Mouse (Mus musculus) granulocyte monocyte progenitor cell, adult 5-6 weeks (primary cell): ENCODE measurements at regions not wholly inside any gene's neighbourhood (a gene's known extent, or its start where the extent isn't known, plus 50 kb on each side); places are given as distances from the start of the nearest gene placed in this dataset.
"Not testable (repeated sequence)": the region's sequence is repeated elsewhere in the genome, so short reads cannot be mapped to it uniquely, and the experiment has no call there.

Experiments used
- ATAC-seq: replicated peaks from 2 replicates; pipeline ENCODE4 v1.8.0; 2016; ENCODE audit warnings: mild to moderate bottlenecking, moderate TSS enrichment, inconsistent platforms; ENCODE audit not compliant: poor library complexity, severe bottlenecking

DNA sequence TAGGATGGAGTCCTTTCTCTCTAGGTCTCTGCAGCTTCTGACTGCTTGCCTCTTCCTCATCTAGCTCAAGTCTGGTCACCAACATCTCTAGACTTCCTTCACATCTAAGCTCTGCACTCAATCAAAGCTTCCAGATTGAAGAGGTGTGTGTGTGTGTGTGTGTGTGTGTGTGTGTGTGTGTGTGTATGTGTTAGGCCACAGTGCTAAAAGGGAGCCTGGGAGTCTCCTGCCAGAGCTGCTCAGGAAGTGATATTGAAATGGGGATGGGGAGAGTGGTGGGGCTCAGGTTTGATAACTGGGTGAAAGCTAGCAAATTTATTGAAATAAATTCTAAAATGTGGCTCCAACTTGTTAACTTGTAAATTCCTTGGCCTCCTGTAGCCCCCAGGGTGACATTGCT, 73.3 kb downstream of the Gm31371 start:
- ATAC-seq, result not testable (repeated sequence)

DNA sequence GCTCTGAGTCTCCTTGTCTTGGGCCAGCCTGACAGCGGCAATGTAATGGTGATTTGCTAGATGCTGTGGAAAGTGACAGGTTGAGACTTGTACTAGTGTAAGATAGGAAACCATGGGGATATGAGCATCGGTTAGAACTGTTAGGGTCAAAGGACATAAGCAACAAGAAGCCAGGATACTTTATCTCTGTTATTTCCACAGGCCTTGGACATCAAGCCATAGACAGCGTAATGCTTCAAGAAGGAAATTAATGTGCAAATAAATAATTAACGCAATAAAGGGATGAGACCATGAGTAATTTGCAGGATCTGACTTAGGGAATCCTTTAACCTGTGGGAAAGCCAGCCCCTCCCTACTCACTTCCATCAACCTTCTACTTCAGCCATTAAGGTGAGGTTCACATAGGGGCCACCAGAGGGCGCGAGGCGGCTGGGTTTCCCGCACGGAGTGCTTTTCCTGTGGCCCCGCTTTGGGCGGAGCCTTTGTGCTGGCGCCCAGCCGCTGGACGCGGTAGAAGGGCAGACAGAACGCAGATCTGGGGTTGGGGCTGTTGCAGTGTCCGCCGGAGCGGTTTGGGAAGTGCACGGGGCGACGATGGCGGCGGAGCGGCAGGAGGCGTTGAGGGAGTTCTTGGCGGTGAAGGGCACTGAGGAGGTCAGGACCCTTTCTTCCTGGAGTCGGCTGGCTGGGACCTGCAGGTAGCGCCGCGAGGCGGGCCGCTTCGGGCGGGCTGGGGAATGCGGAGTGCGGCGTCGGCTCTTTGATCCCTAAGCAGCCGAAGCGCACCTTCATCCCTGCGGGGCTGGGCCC, 76.5 kb downstream of the Gm31371 start:
- peak; percentile 100 for ATAC-seq

GRCm38 (mm10) chr8:19980346-19980726, 77.1 kb downstream of the Gm31371 start:
- peak; percentile 46; the same call in 1 of the 2 replicates for ATAC-seq

DNA sequence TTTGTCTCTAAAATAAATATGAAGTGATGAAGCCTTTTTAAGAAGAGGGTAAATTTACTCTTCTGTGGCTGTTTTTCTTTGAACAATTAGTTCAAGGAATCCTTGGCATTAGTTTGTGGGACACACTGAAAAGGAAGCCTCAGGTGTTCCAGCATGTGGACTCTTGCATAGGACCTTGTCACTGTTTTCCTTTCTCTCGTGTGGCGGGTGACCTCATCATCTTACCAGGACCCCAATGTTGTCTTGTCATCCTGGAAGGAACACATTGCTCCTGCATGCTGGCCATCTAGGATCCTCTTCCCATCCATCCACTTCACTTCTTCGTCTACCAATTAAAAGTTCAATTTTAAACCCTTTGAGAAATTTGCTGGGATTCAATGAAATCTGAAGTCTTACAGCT, 104.9 kb downstream of the Gm31371 start:
- ATAC-seq, result not testable (repeated sequence)

- not testable (repeated sequence) for ATAC-seq
Observed at GRCm38 (mm10) chr8:20010947-20011346, 107.8 kb downstream of the Gm31371 start.

GRCm38 (mm10) chr8:20013278-20013677, 110.1 kb downstream of the Gm31371 start:
- ATAC-seq, result peak; percentile 67; the same call in 1 of the 2 replicates

GRCm38 (mm10) chr8:20014451-20015130, 111.4 kb downstream of the Gm31371 start:
- not testable (repeated sequence) for ATAC-seq

GRCm38 (mm10) chr8:20015411-20016081, 112.4 kb downstream of the Gm31371 start:
- not testable (repeated sequence) for ATAC-seq

DNA sequence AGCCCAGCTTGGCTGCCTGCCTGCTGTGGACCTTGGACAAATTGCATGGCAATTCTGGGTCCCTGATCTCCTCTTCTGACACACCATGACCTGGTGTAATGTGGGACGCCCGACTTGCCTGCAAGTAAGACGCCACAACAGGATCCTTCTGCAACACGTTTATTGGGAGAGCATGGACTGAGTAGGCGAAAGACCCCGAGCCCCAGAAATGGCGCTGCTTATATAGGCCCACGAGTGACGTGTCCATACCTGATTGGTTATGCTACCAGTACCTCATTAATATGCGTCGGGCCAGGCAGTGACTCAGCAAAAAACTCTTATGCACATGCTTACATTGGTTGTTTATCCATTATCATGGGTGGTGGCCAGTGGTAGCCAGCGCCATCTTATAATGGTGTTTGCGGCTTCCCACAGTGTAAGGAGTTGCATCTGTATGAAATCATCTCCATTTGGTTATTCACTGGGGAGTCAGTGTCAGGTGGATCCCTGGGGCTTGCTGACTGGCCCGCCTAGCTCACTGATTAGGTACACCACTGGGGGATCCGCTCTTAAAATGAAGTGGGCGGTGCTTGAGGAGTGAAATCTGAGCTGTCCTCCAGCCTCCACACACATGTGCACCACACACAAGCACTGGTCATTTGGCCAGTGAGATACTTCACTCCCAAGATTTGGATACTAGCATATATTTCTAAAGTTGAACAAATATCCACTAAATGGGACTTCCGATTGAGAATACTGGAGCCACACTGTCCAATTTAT, 113.1 kb downstream of the Gm31371 start:
- not testable (repeated sequence) for ATAC-seq

- not testable (repeated sequence) for ATAC-seq
Observed at GRCm38 (mm10) chr8:20025521-20025920, 122.3 kb downstream of the Gm31371 start.

GRCm38 (mm10) chr8:20027956-20028355, 124.8 kb downstream of the Gm31371 start:
- not testable (repeated sequence) for ATAC-seq

GRCm38 (mm10) chr8:20030131-20030530, 126.9 kb downstream of the Gm31371 start:
- ATAC-seq, result not testable (repeated sequence)

DNA sequence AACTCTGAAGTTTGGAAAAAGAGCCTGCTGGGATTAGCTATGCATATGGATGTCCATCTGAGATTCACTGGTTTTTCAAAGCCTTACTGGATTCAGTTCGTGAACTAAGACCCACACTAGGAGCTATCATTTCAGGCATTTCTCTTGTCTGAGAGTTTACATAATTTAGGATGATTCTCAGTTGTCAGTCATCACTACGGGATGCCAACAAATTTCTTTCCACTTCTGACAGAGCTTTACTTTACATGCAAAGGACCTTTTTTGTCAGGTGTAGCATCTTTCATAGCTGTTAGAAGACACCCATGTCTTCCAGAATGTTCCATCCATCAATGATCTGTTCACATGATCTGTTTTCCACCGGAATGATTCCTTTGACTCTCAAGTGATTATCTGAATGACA, 154.4 kb downstream of the Gm31371 start:
- not testable (repeated sequence) for ATAC-seq

DNA sequence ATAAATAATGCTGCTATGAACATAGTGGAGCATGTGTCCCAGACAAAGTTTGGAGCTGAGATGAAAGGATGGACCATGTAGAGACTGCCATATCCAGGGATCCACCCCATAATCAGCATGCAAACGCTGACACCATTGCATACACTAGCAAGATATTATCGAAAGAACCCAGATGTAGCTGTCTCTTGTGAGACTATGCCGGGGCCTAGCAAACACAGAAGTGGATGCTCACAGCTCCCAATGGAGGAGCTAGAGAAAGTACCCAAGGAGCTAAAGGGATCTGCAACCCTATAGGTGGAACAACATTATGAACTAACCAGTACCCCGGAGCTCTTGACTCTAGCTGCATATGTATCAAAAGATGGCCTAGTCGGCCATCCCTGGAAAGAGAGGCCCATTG, 194.9 kb downstream of the Gm31371 start:
- not testable (repeated sequence) for ATAC-seq

DNA sequence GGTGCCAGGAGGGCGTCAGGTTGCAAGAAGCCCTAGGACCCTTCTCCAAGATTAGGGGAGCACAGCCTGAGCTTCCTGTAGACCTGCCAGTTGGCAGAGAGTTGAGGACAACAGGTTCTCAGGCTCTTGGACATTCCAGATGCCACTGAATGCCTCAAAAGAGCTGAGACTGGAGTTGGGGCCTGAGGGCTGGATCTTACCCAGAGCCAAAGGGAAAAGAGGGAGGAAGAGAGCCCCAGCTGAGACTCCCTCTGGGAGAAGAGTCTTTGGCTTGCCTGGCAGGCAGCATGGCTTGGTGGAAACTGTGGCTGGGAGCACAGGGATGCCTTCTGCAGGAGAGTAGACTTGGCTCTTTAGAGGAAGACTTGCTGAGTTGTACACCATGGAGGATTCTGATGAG, 197.0 kb downstream of the Gm31371 start:
- ATAC-seq, result not testable (repeated sequence)

- not testable (repeated sequence) for ATAC-seq
Observed at GRCm38 (mm10) chr8:20102374-20102773, 199.2 kb downstream of the Gm31371 start.

DNA sequence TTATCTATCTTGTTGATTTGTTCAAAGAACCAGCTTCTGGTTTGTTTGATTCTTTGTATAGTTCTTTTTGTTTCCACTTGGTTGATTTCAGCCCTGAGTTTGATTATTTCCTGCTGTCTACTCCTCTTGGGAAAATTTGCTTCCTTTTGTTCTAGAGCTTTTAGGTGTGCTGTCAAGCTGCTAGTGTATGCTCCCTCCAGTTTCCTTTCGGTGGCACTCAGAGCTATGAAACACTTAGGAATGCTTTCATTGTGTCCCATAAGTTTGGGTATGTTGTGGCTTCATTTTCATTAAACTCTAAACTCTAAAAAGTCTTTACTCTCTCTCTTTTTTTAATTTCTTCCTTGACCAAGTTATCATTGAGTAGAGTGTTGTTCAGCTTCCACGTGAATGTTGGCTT, 204.0 kb downstream of the Gm31371 start:
- not testable (repeated sequence) for ATAC-seq

GRCm38 (mm10) chr8:20116785-20117184, 213.6 kb downstream of the Gm31371 start:
- not testable (repeated sequence) for ATAC-seq

GRCm38 (mm10) chr8:20119581-20119980, 216.4 kb downstream of the Gm31371 start:
- ATAC-seq, result not testable (repeated sequence)

DNA sequence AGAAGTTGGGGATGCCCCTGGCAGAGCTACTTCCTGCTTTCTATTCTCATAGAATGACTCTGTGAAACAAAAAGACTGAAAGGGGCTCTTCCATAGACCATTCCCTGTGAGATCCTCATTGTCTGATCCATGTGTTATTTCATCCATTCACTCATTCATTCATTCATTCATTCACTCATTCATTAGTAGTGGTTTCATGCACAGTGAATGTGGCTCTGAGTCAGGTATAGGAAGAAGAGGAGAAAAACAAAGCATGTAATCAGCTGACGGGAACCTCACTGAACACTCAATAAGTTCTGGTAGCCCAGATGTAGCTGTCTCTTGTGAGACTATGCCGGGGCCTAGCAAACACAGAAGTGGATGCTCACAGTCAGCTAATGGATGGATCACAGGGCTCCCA, 217.0 kb downstream of the Gm31371 start:
- ATAC-seq, result not testable (repeated sequence)
